Mouse (Mus musculus) left cerebral cortex, adult 18-20 months (tissue): ENCODE data around the gene Mt4. TPM values are rescaled to one million over a fixed set of nuclear protein-coding genes. Genes with fewer than 3 reads are reported as not detected.

Source experiments
- DNase-seq, 2 experiments: peaks; one replicate each; pipeline ENCODE4 v3.0.0; 2021 to 2022; ENCODE audit warnings: low spot score in 2 of 2, mixed read lengths in 1 of 2
- total RNA-seq, 2 experiments: library from RNA; stranded (reverse); gene quantifications; 2 replicates each; pipeline ENCODE4 v1.2.3; 2021

Mt4 gene
- total RNA-seq, 2 experiments from 2014 or later: not detected

GRCm38 (mm10) chr8:94177716-94178390, 40.9 kb downstream of the Mt4 start:
- DNase-seq: no peak

GRCm38 (mm10) chr8:94178857-94179712, 42.1 kb downstream of the Mt4 start, which contains the start of gene Mt1:
Gene Mt1, plus strand, starts transcription at chr8:94179082.
- peak; percentile 88 to 90 for DNase-seq

GRCm38 (mm10) chr8:94179713-94180560, 42.9 kb downstream of the Mt4 start:
- DNase-seq: no peak

GRCm38 (mm10) chr8:94180561-94180908, 43.5 kb downstream of the Mt4 start:
- DNase-seq: no peak

- DNase-seq: no peak
These were observed 45.3 kb downstream of the Mt4 start for GRCm38 (mm10) chr8:94182055-94182929.

GRCm38 (mm10) chr8:94183117-94183516, 46.1 kb downstream of the Mt4 start:
- DNase-seq: peak; percentile 65 to 70

- no peak for DNase-seq
These were observed 47.4 kb downstream of the Mt4 start for GRCm38 (mm10) chr8:94184357-94184843.

GRCm38 (mm10) chr8:94185791-94186190, 48.8 kb downstream of the Mt4 start:
- no peak for DNase-seq

- no peak for DNase-seq
These were observed 49.5 kb downstream of the Mt4 start for GRCm38 (mm10) chr8:94186542-94186941.

- DNase-seq: no peak
These were observed 50.4 kb downstream of the Mt4 start for GRCm38 (mm10) chr8:94187290-94188002.

Other genes starting within 250 kb of the Mt4 start
- 100 to 1,000 TPM; 117 to 130 TPM for gene Amfr, start 124.4 kb upstream of the Mt4 start, total RNA-seq
- 10 to 100 TPM; 44.0 to 50.6 TPM for gene Nudt21, start 100.2 kb upstream of the Mt4 start, total RNA-seq
- gene Ogfod1, start 100.0 kb upstream of the Mt4 start, total RNA-seq: 100 to 1,000 TPM; 107 to 120 TPM
- gene Bbs2, start 38.3 kb upstream of the Mt4 start, total RNA-seq: 10 to 100 TPM; 28.2 to 30.4 TPM
- gene Mt3, start 15.4 kb downstream of the Mt4 start, total RNA-seq: 100 to 1,000 TPM; 795 to 921 TPM
- 100 to 1,000 TPM; 215 to 228 TPM for gene Mt2, start 35.5 kb downstream of the Mt4 start, total RNA-seq
- gene Mt1, start 41.9 kb downstream of the Mt4 start, total RNA-seq: 100 to 1,000 TPM; 333 to 422 TPM
- gene Nup93, start 77.4 kb downstream of the Mt4 start, total RNA-seq: 10 to 100 TPM; 40.5 to 46.5 TPM
- gene Slc12a3, start 192.0 kb downstream of the Mt4 start, total RNA-seq: under 1 TPM; 0.28 to 0.59 TPM
- 10 to 100 TPM; 72.2 to 82.2 TPM for gene Herpud1, start 249.2 kb downstream of the Mt4 start, total RNA-seq